Mouse (Mus musculus) C2C12 (cell line): ENCODE measurements around the gene Has1.

Experiments used
- CEBPB ChIP-seq: IDR thresholded peaks from one replicate; pipeline ENCODE4 v1.6.1; 2011; ENCODE audit warnings: low read depth, mild to moderate bottlenecking, control low read depth, moderate library complexity
- CTCF ChIP-seq: IDR thresholded peaks from one replicate; pipeline ENCODE4 v1.5.1; 2011; ENCODE audit not compliant: control insufficient read depth, insufficient read depth, insufficient read length
- FOSL1 ChIP-seq: IDR thresholded peaks from one replicate; pipeline ENCODE4 v1.8.0; 2011; ENCODE audit warnings: mild to moderate bottlenecking, low read length; ENCODE audit not compliant: poor library complexity, insufficient read depth, severe bottlenecking
- MAX ChIP-seq: IDR thresholded peaks from one replicate; pipeline ENCODE4 v1.6.1; 2011; ENCODE audit warnings: mild to moderate bottlenecking, control low read depth
- MYOD1 ChIP-seq: IDR thresholded peaks from one replicate; pipeline ENCODE4 v1.6.1; 2011; ENCODE audit warnings: low read depth; ENCODE audit not compliant: control insufficient read depth, insufficient read length
- MYOG ChIP-seq: IDR thresholded peaks from one replicate; pipeline ENCODE4 v1.6.1; 2011; ENCODE audit not compliant: control insufficient read depth, insufficient read length; ENCODE audit errors: extremely low read depth
- USF1 ChIP-seq: IDR thresholded peaks from one replicate; pipeline ENCODE4 v1.6.1; 2011; ENCODE audit warnings: low read depth, mild to moderate bottlenecking, control low read depth, moderate library complexity

- no peak for TF ChIP-seq MAX
- TF ChIP-seq CEBPB = no peak
- no peak for TF ChIP-seq CTCF
- no peak for TF ChIP-seq USF1
- no peak for TF ChIP-seq MYOG
- TF ChIP-seq FOSL1 = no peak
- TF ChIP-seq MYOD1 = no peak
Observed at GRCm38 (mm10) chr17:17896039-17896438, 41.0 kb upstream of the Has1 start.
